In genomic region chr16:38373941-38374340, GRCm38 (mm10) we compare ENCODE assay signal across 1 mouse cellular context.
TF ChIP-seq lines count a peak whose summit lies in the region.

No protein-coding gene starts in this region.

TF ChIP-seq in CH12.LX, 34 proteins besides CTCF, POLR2A, EP300 and RAD21 (continued from another document):
- TF ChIP-seq GABPA (IDR thresholded peaks at IDR 0.05; ENCODE audit: insufficient replicate concordance, low read depth, low read length): no peak
- 0 out of 2 replicates have a peak, but pooled peaks have one; percentile 4 for TF ChIP-seq HCFC1 (IDR thresholded peaks at IDR 0.05; ENCODE audit: low read depth, low read length)
